Mouse (Mus musculus): Measurements from ENCODE around the gene Ms4a13. TPM values are rescaled to one million over a fixed set of nuclear protein-coding genes. Genes with fewer than 3 reads are reported as not detected.
"Not testable (repeated sequence)": the region's sequence is repeated elsewhere in the genome, so short reads cannot be mapped to it uniquely, and the experiment has no call there.

The Ms4a13 gene
- polyA plus RNA-seq, 1 experiment from 2014 or later: not detected

DNA sequence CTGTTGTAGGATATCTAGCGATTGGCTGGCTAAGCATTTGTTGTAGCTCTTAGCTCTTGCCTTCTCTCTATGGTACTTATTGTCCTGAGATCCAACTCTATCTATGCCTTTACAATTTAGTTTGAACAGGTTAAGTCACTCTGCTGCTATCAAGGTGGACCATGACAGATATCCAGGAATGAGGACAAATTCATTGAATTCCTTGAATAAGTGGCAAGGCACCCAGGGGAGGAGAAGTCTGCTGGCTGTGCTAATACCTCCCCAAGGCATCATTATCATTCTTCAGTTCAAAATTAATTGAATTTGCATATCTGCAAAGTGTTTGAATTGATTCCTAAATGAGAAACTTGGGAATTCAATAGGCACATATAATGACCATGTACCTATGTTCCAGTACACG is 19.1 kb downstream of the Ms4a13 start:
- no peaks in the 10 kb centered on the region for H3K36me3 ChIP-seq (ENCODE audit: control insufficient read depth, insufficient read depth)
- no peak overlapping the region for H3K27ac ChIP-seq (ENCODE audit: low read length)
- no peak overlapping the region for H3K4me2 ChIP-seq (ENCODE audit: low read depth, low read length)
- no peak overlapping the region for H3K4me3 ChIP-seq (ENCODE audit: low read length)
- no peaks in the 10 kb centered on the region for H3K4me1 ChIP-seq (ENCODE audit: control insufficient read depth, insufficient read depth, low read length)
- no peak for ATAC-seq (replicated peaks; ENCODE audit: extremely low read depth, insufficient read depth, low FRiP score)
- H3K9ac ChIP-seq (ENCODE audit: low read length): no peak overlapping the region
- 59% methylated on average over 2 of the region's 2 CpGs for WGBS
- H3K9me3 ChIP-seq (replicated peaks; ENCODE audit: control insufficient read depth, low read length): no peaks in the 10 kb centered on the region
- no peaks in the 10 kb centered on the region for H3K27me3 ChIP-seq (ENCODE audit: control insufficient read depth, insufficient read depth, low read length)

DNA sequence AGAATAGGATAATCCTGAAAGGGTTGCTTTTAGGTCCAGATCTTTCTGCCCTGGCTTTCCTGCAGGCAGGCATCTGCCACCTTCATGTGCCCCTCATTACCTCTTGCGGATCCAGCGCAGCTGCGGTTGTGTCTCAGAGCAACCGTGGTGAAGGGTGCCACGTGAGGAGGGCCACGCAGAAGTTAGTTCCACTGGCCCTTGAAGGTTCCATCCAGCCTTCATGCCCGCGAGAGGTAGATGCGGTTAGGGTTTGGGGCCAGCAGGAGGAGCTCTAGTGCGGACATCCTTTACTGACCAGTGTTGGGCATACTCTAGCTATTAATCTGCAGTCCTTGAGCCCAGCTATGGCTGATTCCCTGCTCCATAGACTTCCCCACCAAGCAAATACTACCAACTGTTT is 31.4 kb downstream of the Ms4a13 start, which contains the start of gene 1700025F22Rik:
1700025F22Rik (minus strand) TSS at position 149 of the 400 bp plus-strand sequence.
- WGBS: 21% methylated on average over 10 of the region's 10 CpGs
- Histone ChIP-seq H3K4me1 (ENCODE audit: control insufficient read depth, insufficient read depth, low read length) (no peaks in the 10 kb centered on the region), H3K4me2 (ENCODE audit: low read depth, low read length) (no peak within 1 kb of the TSS), H3K27me3 (ENCODE audit: control insufficient read depth, insufficient read depth, low read length) (no peaks in the 10 kb centered on the region), H3K9ac (ENCODE audit: low read length) (no peak within 1 kb of the TSS), H3K4me3 (ENCODE audit: low read length) (no peak within 1 kb of the TSS), H3K27ac (ENCODE audit: low read length) (no peak within 1 kb of the TSS), H3K36me3 (ENCODE audit: control insufficient read depth, insufficient read depth) (no peaks in the 10 kb centered on the region), H3K9me3 (replicated peaks; ENCODE audit: control insufficient read depth, low read length) (no peaks in the 10 kb centered on the region)
- ATAC-seq (replicated peaks; ENCODE audit: extremely low read depth, insufficient read depth, low FRiP score): no peak

DNA sequence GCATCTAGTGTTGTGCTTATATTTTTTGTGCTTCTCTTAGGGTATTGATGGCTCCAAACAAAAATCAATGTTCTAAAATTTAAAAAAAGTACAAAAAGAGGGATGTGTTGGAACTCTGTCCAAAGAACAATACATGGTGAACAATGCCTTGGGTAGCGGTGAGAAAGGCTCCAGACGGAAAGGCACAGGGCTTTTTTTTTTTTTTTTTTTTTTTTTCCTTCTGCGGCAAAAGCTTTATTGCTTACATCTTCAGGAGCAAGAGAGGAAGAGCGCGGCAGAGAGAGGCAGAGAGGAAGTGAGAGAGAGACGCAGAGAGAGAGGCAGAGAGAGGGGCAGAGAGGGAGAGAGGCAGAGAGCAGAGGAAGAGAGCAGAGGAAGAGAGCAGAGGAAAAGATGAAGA is 38.6 kb downstream of the Ms4a13 start:
- H3K4me3 ChIP-seq (ENCODE audit: low read length); H3K27ac ChIP-seq (ENCODE audit: low read length); H3K4me1 ChIP-seq (ENCODE audit: control insufficient read depth, insufficient read depth, low read length); ATAC-seq (replicated peaks; ENCODE audit: extremely low read depth, insufficient read depth, low FRiP score); H3K36me3 ChIP-seq (ENCODE audit: control insufficient read depth, insufficient read depth); H3K9ac ChIP-seq (ENCODE audit: low read length); H3K4me2 ChIP-seq (ENCODE audit: low read depth, low read length); H3K9me3 ChIP-seq (replicated peaks; ENCODE audit: control insufficient read depth, low read length); H3K27me3 ChIP-seq (ENCODE audit: control insufficient read depth, insufficient read depth, low read length): not testable (repeated sequence)
- 79% methylated on average over 6 of the region's 6 CpGs for WGBS

DNA sequence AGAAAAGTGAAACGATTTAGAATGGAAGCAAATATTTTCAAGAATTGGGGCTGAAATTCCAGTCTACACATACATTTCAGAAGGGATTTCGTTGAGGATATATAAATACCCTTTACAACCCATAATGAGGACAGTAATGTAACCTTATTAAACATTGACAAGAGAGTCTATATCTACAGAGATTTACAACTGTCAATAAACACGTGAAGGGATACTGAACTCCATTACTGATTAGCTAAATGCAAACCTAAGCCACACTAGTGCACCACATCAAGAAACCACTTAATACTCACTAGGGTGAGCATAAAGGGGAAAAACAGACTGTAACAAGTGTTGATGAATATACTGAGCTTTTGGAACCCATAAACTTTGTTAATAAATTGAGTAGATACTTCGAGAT is 61.2 kb downstream of the Ms4a13 start:
- H3K4me1 ChIP-seq (ENCODE audit: control insufficient read depth, insufficient read depth, low read length): no peaks in the 10 kb centered on the region
- no peaks in the 10 kb centered on the region for H3K9me3 ChIP-seq (replicated peaks; ENCODE audit: control insufficient read depth, low read length)
- no peaks in the 10 kb centered on the region for H3K36me3 ChIP-seq (ENCODE audit: control insufficient read depth, insufficient read depth)
- no peak overlapping the region for H3K4me3 ChIP-seq (ENCODE audit: low read length)
- ATAC-seq (replicated peaks; ENCODE audit: extremely low read depth, insufficient read depth, low FRiP score): no peak
- H3K9ac ChIP-seq (ENCODE audit: low read length): no peak overlapping the region
- no peak overlapping the region for H3K27ac ChIP-seq (ENCODE audit: low read length)
- 57% methylated on average over 4 of the region's 4 CpGs for WGBS
- H3K27me3 ChIP-seq (ENCODE audit: control insufficient read depth, insufficient read depth, low read length): no peaks in the 10 kb centered on the region
- H3K4me2 ChIP-seq (ENCODE audit: low read depth, low read length): no peak overlapping the region

DNA sequence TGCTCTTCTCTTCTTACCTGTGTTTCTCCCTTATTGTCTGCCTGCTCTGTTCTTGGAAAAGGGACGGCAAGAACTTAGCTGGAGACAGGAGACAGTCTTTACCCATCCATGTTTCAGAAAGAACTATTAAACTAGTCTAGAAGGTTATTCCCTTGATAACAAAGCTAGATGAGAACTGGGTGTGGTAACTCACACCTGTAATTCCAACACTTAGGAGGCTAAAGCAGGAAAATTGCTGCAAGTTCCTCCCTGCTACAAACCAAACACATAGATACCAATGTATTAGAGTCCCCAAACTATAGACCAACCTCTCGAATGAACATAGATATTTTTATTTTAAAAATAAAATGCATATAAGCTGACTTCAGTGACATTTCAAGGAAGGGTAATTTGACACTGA is 61.7 kb downstream of the Ms4a13 start:
- Histone ChIP-seq H3K4me3 (ENCODE audit: low read length) (no peak overlapping the region), H3K27me3 (ENCODE audit: control insufficient read depth, insufficient read depth, low read length) (no peaks in the 10 kb centered on the region), H3K9me3 (replicated peaks; ENCODE audit: control insufficient read depth, low read length) (no peaks in the 10 kb centered on the region), H3K27ac (ENCODE audit: low read length) (no peak overlapping the region), H3K36me3 (ENCODE audit: control insufficient read depth, insufficient read depth) (no peaks in the 10 kb centered on the region), H3K9ac (ENCODE audit: low read length) (no peak overlapping the region), H3K4me2 (ENCODE audit: low read depth, low read length) (no peak overlapping the region), H3K4me1 (ENCODE audit: control insufficient read depth, insufficient read depth, low read length) (no peaks in the 10 kb centered on the region)
- ATAC-seq (replicated peaks; ENCODE audit: extremely low read depth, insufficient read depth, low FRiP score): no peak
- 82% methylated on average over 2 of the region's 2 CpGs for WGBS

DNA sequence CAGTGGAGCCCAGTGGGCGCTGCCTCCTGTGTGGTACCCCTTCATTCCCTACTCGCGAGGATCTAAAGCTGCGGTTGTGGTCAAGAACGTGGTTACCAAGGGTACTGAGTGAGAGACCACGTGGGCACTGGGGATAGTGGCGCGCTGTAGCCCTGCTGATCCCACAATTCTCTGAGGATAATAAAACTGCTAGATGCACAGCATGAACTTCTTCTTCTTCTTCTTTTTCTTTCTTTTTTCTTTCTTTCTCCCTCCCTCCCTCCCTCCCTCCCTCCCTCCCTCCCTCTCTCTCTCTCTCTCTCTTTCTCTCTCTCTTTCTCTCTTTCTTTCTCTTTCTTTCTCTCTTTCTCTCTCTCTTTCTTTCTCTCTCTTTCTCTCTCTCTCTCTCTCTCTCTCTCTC is 65.8 kb downstream of the Ms4a13 start, which contains the start of gene 1700017D01Rik:
1700017D01Rik (minus strand) TSS at position 101 of the 400 bp plus-strand sequence.
- H3K4me1 ChIP-seq (ENCODE audit: control insufficient read depth, insufficient read depth, low read length); H3K27me3 ChIP-seq (ENCODE audit: control insufficient read depth, insufficient read depth, low read length); H3K9ac ChIP-seq (ENCODE audit: low read length); H3K4me3 ChIP-seq (ENCODE audit: low read length); H3K36me3 ChIP-seq (ENCODE audit: control insufficient read depth, insufficient read depth); H3K9me3 ChIP-seq (replicated peaks; ENCODE audit: control insufficient read depth, low read length); ATAC-seq (replicated peaks; ENCODE audit: extremely low read depth, insufficient read depth, low FRiP score); H3K27ac ChIP-seq (ENCODE audit: low read length); H3K4me2 ChIP-seq (ENCODE audit: low read depth, low read length): not testable (repeated sequence)
- 77% methylated on average over 8 of the region's 8 CpGs for WGBS

DNA sequence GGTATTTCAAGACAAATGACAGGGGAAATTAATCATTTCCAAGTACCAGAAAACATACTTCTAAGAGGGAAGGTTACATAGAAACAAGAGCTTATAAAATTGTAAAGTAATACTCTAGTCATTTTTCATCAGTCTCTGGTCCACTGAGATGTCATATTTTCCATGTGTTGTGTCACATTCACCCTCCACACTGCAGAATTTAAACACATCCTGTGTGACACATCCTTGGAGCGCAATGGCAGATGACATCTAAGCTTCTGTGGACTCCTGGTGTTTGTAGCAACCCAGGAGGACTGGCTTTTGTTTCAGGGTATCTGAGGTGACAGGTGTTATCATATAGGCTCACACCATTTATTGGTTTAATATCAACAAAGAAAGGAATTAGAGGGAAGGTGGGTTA is 66.8 kb downstream of the Ms4a13 start:
- Histone ChIP-seq H3K4me1 (ENCODE audit: control insufficient read depth, insufficient read depth, low read length) (no peaks in the 10 kb centered on the region), H3K4me3 (ENCODE audit: low read length) (no peak overlapping the region), H3K27ac (ENCODE audit: low read length) (no peak overlapping the region), H3K27me3 (ENCODE audit: control insufficient read depth, insufficient read depth, low read length) (no peaks in the 10 kb centered on the region), H3K9me3 (replicated peaks; ENCODE audit: control insufficient read depth, low read length) (no peaks in the 10 kb centered on the region), H3K36me3 (ENCODE audit: control insufficient read depth, insufficient read depth) (no peaks in the 10 kb centered on the region), H3K4me2 (ENCODE audit: low read depth, low read length) (no peak overlapping the region), H3K9ac (ENCODE audit: low read length) (no peak overlapping the region)
- WGBS: 86% methylated on average over 1 of the region's 1 CpGs
- no peak for ATAC-seq (replicated peaks; ENCODE audit: extremely low read depth, insufficient read depth, low FRiP score)

DNA sequence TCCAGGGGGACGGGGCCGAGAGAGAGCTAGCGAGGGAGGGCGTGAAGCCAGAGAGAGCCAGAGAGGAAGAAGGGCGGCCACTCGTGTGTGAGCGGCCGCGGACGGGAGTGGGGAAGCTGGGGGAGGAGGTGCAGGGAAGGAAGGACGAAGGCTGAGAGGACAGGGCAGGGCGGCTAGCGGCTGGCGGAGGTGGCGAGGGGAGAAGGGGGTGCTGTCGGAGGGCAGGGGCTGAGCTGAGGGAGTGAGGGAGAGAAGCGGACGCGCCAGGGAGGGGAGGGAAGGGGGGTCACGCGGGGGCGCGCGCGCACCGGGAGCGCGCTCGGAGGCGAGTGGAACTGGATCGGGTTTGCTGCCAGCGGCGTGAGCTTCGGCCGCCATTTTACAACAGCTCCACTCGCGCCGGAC is 75.5 kb downstream of the Ms4a13 start:
- Histone ChIP-seq H3K9ac (ENCODE audit: low read length) (peak overlapping the region; percentile 70), H3K4me3 (ENCODE audit: low read length) (peak overlapping the region; percentile 51), H3K4me2 (ENCODE audit: low read depth, low read length) (peak overlapping the region; percentile 61)
- not testable (repeated sequence) for H3K4me1 ChIP-seq (ENCODE audit: control insufficient read depth, insufficient read depth, low read length); H3K27me3 ChIP-seq (ENCODE audit: control insufficient read depth, insufficient read depth, low read length); H3K27ac ChIP-seq (ENCODE audit: low read length); H3K9me3 ChIP-seq (replicated peaks; ENCODE audit: control insufficient read depth, low read length); H3K36me3 ChIP-seq (ENCODE audit: control insufficient read depth, insufficient read depth)
- ATAC-seq (replicated peaks; ENCODE audit: extremely low read depth, insufficient read depth, low FRiP score): peak; percentile 97
- 1% methylated on average over 13 of the region's 38 CpGs for WGBS
